Mouse (Mus musculus) cerebellum, postnatal 4 days (tissue): Measurements from ENCODE around the gene Vmn2r89.
"Not testable (repeated sequence)": the region's sequence is repeated elsewhere in the genome, so short reads cannot be mapped to it uniquely, and the experiment has no call there.

ENCODE experiments used
- DNase-seq, 2 experiments: peaks; one replicate each; pipeline ENCODE4 v3.0.0; 2022; ENCODE audit warnings: low spot score in 2 of 2, mixed read lengths in 1 of 2

Vmn2r89 gene

DNA sequence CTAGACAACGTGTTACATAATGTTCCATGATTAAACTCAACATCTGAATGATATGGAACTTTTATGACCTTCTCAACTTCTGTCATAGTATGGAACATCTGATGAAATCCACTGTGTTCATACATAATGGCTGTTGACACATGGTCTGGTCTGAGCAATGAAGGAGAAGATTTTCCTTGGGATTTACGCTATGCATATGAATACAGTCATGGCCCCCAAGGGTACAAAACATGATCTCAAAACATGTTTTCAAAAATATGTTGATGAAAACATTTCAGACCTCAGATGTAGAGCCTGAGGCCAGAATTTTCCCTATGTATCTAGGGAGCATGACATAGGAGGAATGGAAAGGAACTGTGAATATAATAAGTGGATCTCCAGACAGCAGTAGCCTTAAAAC lies at the start of gene Vmn2r89:
Gene Vmn2r89, plus strand, starts transcription at position 301 of the 400 bp plus-strand sequence.
- DNase-seq: not testable (repeated sequence)

DNA sequence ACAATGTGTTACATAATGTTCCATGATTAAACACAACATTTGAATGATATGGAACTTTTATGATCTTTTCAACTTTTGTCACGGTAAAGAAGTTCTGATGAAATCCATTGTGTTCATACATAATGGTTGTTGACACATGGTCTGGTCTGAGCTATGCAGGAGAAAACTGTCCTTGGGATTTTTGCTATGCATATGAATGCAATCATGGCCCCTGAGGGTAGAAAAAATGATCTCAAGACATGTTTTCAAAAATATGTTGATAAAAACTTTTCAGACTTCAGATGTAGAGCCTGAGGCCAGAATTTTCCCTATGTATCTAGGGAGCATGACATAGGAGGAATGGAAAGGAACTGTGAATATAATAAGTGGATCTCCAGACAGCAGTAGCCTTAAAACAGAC lies 41.1 kb upstream of the Vmn2r89 start, which contains the start of gene Vmn2r88:
Gene Vmn2r88, plus strand, starts transcription at position 301 of the 400 bp plus-strand sequence.
- DNase-seq: no peak

DNA sequence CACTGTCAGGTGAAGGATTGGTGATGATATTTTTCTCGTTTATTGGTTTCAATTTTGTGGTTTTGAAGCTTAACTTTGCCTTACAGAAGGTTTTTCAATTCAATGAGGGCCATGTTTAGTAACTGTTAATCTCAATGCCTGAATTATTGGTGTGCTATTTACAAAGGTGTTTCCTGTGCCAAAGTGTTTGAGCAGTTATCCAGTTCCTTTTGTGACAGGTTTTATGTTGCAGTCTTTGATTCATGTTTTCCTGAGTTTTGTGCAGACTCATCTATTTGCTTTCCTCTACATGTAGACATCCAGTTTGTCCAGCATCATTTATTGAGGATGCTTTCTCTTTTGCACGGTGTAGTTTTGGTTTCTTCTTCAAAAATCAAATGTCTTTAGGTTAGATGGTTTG lies 27.8 kb upstream of the Vmn2r89 start:
- no peak for DNase-seq

DNA sequence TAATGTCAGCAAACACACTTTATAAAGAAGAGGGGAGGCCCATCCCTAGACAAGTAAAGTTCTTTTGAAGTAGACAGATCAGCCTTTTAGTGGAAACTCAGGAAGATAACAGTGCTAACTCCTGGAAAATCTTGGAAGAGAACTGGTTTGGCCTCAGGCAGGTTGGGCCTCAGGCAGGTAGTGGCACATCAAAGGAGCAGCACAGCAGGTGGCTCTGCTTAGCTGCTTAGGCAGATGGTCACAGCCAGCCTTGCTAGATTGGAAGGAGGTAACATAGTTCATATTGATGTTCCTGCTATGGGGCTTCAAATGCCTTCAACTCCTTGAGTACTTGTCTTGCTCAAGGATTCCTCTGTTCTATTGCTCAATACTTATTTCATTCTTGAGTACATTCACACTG lies 21.5 kb upstream of the Vmn2r89 start:
- not testable (repeated sequence) for DNase-seq

DNA sequence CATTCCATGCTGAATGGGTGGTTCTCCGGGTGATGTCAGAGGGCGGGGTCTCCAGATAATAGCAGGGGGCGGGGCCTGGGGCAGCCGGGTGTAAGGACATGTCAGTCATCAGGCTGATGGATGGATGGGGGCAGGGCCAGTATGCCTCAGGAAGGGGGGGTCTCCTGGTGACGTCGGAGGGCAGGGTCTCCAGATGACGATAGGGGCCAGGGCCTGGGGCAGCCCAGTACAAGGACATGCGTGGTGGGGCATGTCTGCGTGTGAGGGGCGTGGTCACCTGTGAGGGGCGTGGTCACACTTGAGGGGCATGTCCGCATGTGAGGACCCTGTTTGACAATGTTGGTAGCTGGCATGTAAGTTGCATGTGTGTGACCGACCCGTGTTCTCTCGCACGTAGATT lies 17.1 kb upstream of the Vmn2r89 start:
- DNase-seq: no peak

DNA sequence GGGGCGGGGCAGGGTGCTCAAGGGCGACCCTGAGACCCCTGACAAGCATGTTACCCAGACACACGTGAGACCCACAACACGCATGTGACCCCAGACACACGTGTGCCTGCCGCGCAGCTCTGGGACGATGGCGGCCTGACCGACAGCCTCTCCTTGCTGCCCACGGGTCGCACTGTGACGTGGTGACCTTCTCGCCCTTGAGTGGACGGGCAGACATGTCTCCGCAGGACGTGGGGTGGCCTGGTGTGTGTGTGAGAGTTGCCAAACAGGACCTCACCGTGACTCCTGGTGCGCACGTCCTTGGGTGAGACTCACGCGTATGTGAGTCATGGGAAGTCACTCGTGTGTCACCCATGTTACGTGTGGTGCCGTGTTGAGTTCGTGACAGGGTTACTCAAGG lies 16.6 kb upstream of the Vmn2r89 start:
- no peak for DNase-seq

DNA sequence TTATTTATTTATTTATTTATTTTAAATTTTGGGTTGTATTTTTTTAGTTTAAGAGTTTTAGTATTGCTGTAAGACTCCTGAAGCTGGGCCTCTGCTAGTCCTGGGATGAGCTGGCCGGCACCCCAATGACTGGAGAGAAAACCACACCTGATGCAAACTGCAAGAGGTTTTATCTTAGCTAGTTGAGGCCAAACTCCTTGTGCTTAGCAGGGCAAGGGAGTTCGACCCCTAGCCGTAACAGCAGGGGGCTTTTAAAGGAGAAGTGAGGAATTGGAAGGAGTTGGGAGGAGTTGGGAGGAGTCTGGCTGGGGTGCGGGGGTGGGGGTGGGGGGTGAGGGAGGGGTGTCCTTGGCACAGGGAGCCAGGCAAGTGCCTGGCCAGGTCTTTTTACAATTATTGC lies 12.7 kb upstream of the Vmn2r89 start:
- no peak for DNase-seq

DNA sequence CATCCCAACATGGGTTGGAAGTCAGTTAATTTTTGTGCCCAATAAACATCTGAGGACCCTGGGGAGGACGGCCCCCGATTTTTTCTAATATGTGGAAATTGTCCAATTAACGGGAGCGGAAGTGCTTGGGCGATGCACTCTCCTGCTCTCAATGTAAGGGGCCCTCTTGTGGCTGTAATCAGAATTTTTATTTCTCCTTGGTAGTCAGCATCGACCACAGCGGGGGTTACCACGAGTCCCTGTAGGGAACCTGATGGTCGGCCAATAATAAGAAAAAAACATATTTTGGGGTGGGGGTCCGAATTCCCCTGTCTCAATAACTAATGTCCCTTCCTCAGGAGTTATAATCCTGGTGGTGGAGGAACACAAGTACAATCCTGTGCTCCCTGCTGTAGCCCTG lies 28.6 kb downstream of the Vmn2r89 start:
- DNase-seq: not testable (repeated sequence)

DNA sequence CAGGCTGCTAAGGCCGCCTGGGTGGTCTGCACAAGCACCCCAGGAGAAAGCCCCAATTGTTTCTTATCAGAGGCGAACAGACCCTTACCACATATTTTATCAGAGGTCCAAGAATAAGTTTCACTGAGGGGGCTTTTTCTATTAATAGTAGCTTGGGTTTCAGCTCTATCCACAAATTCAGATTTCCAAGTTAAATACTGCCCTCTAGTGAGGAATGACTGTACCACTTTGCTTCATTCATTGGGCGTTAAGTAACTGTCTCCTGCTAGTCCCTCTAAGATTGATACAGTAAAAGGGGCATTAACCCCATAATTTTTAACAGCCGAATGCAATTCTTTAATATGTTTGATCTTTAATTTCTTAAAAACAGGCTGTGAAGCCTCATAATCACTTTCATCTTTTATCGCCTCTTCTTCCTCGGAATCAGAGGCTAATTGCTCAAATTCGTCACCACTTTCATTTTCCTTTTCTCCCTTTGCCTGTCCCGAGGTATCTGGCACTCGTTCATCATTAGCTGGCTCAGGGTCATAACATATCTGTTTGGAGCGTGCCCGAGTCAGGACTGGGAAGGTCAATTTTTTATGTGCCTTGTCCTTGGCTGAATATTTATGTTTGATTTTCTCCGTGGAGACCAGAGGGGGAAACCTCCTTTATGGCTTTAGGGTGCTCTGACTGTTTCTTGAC lies 29.8 kb downstream of the Vmn2r89 start:
- DNase-seq: not testable (repeated sequence)

DNA sequence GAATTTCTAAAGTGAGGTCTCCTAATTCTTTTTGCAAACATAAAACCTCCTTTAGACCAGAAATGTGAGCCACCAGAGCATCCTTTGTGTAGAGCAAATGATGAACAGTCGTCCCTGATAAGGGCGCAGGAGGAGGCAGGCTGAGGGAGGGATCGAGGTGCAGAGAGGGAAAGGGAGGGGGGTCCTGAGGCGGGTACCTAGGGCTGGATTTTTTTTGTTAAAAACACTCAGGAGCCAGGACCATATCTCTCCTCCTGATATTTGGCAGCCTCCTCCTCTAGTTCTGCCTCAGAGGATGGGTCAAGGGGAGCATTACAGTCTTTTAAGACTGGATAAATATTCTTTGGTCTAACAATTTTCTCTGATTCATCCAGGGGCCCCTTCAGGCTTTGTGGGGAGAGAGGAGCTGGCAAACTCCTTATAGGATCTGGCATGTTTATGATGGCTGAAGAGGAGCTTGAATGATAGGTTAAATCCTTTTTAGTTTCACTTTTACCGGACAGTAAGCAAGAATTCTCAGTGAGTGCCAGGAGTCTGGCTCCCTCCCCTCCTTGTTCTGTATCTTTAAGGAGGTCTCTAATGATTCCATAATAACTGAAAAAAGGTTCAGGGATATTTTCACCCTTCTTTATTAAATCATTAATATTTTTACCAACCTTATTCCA lies 30.5 kb downstream of the Vmn2r89 start:
- no peak for DNase-seq

DNA sequence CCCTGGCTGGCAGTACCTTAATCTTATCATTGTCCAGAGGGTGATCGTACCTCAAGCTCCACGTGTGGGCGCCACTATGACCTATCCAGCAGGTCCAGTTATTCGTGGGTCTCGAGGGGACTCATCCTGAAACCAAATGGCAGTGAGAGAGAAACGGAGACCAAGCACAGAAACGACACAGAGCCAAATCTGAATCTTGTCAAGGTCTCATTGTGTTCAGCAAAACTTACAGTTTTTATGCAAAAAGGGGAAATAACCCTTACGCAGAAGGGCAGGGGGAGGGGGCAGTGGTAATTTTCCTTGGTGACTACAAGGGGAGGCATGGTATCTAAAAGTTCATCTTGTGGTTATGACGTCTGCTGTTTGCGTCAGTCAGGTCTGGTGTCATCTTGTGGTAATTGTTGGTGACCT lies 31.3 kb downstream of the Vmn2r89 start:
- not testable (repeated sequence) for DNase-seq

DNA sequence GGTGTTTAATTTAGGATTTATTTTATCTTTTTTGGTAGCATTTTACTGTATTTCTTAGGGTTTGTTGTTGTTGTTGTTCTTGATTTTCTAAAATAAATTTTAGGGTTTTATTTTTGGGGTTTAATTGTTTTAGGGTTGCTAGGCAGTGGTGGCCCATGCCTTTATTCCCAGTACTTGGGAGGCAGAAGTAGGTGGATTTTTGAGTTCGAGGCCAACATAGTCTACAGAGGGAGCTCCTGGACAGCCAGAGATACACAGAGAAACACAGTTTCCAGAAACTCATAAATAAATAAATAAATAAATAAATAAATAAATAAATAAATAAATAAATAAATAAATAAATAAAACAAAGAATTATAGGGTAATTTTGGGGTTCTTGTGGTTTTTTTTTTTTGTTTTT lies 32.0 kb downstream of the Vmn2r89 start:
- DNase-seq: no peak

DNA sequence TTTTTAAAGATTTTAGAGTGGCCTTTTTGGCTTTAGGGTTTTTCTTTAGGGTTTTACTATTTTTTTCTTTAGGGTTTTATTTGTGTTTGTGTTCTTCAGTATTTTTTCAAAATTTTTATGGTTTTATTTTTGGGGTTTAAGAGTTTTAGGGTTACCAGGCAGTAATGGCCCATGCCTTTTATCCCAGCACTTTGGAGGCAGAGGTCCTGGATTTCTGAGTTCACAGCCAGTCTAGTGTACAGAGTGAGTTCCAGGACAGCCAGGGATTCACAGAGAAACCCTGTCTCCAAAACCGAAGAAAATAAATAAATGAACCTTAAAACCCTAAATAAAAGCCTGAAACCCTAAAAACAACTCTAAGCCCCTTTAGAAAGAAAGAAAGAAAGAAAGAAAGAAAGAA lies 34.5 kb downstream of the Vmn2r89 start:
- DNase-seq: no peak

DNA sequence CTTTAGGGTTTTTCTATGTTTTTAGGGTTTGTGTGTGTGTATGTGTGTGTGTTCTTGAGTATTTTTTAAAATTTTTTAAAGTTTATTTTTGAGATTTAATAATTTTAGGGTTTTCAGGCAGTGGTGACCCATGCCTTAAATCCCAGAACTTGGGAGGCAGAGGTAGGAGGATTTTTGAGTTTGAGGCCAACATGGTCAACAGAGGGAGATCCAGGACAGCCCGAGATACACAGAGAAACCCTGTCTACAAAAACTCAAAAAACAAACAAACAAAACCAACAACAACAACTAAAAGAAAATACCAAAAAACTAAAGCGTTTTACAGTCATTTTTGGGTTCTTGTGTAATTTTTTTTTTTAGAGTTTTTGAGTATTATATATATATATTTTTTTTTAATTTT lies 44.1 kb downstream of the Vmn2r89 start:
- no peak for DNase-seq

DNA sequence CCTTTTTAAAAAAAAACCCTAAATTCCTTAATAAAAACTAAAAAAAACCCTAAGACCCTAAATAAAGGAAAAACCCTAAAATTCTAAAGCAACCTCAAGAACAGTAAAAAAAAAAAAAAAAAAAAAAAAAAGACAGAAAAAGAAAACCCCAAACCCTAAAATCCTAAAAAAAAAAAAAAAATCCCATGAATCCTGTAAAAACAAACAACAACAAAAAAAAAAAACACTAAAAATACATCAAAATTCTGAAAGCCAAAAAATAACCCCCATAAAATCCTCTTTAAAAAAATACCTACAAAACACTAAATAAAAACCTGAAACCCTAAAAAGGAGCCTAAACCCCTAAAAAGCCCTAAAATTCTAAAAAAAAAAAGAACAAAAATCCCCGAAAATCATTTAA lies 45.3 kb downstream of the Vmn2r89 start:
- DNase-seq: no peak

DNA sequence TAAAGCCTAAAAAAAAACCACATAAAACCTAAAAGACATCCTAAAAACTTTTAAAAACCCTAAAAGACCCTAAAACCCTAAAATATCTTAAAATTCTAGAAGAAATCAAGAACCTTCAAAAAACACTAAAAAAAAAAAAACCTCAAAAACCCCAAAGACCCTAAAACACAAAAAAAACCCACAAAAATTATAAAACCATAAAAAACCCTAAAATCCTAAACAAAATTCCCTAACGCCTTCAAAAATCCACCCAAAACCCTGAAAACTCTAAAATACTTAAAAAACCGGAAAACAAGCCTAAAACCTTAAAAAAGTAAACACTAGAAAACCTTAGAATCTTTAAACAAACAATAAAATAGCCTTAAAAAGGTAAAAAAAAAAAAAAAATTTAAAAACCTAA lies 46.3 kb downstream of the Vmn2r89 start:
- DNase-seq: no peak

DNA sequence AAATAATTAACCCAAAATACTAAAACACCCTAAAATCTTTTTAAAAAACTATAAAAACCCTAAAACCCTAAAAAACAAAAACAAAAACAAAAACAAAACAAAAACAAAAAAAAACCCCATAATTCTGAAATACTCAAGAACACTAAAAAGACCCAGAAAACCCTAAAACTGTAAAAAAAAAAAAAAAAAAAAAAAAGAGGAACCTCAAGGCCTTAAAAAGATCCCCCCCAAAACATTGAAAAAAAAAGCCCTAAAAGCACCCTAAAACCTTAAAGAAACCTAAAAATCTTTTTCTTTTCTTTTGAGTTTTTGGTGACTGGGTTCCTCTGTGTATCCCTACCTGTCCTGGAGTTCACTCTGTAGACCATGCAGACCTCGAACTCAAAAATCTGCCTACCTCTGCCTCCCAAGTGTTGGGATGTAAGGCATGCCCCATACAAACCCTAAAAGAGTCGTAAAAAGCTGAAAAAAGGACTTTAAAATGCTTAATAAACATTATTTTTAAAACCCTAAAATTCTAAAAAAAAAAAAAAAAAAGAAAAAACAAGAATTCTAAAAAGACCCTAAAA lies 48.1 kb downstream of the Vmn2r89 start:
- DNase-seq: no peak

DNA sequence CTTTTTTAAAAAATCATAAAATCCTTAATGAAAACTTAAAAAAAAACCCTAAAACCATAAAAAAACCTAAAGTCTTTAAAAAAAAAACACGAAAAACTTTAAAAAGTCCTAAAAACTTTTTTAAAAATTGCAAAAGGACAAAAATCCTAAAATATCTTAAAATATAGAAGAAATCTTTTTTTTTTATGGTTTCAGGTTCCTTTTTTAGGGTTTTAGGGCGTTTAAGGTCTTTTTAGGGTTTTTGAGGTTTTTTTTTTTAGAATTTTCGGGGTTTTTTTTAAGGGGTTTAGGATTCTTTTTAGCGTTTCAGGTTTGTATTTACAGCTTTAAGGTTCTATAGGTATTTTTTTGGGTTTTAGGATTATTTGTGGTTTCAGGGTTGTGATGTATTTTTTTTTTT lies 48.8 kb downstream of the Vmn2r89 start:
- no peak for DNase-seq

DNA sequence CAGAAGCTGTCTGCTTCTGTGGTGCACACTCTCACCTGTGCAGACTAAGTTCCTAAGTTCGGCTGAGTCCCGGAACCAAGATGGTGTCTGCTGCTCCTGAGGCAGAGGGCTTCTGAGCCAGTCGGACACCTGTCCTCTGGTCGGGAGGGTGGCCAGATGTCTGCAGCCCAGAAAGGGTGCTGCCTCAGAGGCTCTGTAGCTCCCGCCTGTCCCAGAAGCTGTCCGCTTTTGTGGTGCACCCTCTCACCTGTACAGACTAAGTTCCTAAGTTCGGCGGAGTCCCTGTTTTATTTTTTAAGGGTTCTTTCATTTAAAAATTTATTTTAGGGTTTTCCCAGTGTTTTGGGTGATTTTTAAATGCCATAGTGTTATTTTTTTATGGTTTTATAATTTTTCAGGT lies 55.8 kb downstream of the Vmn2r89 start:
- no peak for DNase-seq
